Mouse (Mus musculus): ENCODE data around the gene Cul7. TPM values are rescaled to one million over a fixed set of nuclear protein-coding genes. Genes with fewer than 3 reads are reported as not detected.

Gene Cul7
- 5.6 TPM for total RNA-seq (2023)

GRCm38 (mm10) chr17:46650232-46651031, at the start of gene Cul7:
Gene Cul7 (plus strand): TSS chr17:46650337.

GRCm38 (mm10) chr17:46628791-46629684, 21.1 kb upstream of the Cul7 start, which contains the start of gene Ptk7:
Gene Ptk7 (minus strand): TSS chr17:46629504.

GRCm38 (mm10) chr17:46645561-46646321, 4.4 kb upstream of the Cul7 start, which contains the start of the genes Klc4 and Mrpl2:
Gene Klc4 (minus strand): TSS chr17:46646022.
Gene Mrpl2 (plus strand): TSS chr17:46646229.

GRCm38 (mm10) chr17:46673850-46674529, 23.9 kb downstream of the Cul7 start, which contains the start of gene Rrp36:
Gene Rrp36 (minus strand): TSS chr17:46674352.

GRCm38 (mm10) chr17:46678416-46678815, 28.3 kb downstream of the Cul7 start, which contains the start of gene Mea1:
Gene Mea1 (plus strand): TSS chr17:46678793.

GRCm38 (mm10) chr17:46680760-46681373, 30.7 kb downstream of the Cul7 start, which contains the start of gene Klhdc3:
Gene Klhdc3 (minus strand): TSS chr17:46680914.

GRCm38 (mm10) chr17:46704887-46705835, 55.0 kb downstream of the Cul7 start, which contains the start of gene Ppp2r5d:
Gene Ppp2r5d (minus strand): TSS chr17:46705111.

GRCm38 (mm10) chr17:46710959-46711597, 60.9 kb downstream of the Cul7 start, which contains the start of gene Pex6:
Gene Pex6 (plus strand): TSS chr17:46711463.

Other genes starting within 250 kb of the Cul7 start
- gene Crip3, start 221.4 kb upstream of the Cul7 start, total RNA-seq (2023): not detected
- not detected for gene Slc22a7, start 211.9 kb upstream of the Cul7 start, total RNA-seq (2023)
- 0.59 TPM for gene Ttbk1, start 162.7 kb upstream of the Cul7 start, total RNA-seq (2023)
- gene Dnph1, start 153.6 kb upstream of the Cul7 start, total RNA-seq (2023): 0.83 TPM
- 15.0 TPM for gene Cul9, start 103.9 kb upstream of the Cul7 start, total RNA-seq (2023)
- 84.8 TPM for gene Srf, start 94.2 kb upstream of the Cul7 start, total RNA-seq (2023)
- 0.21 TPM for gene Ptk7, start 20.8 kb upstream of the Cul7 start, total RNA-seq (2023)
- 14.8 TPM for gene Klc4, start 4.3 kb upstream of the Cul7 start, total RNA-seq (2023)
- gene Mrpl2, start 4.1 kb upstream of the Cul7 start, total RNA-seq (2023): 32.0 TPM
- 29.7 TPM for gene Rrp36, start 24.0 kb downstream of the Cul7 start, total RNA-seq (2023)
- gene Mea1, start 28.5 kb downstream of the Cul7 start, total RNA-seq (2023): 49.4 TPM
- gene Klhdc3, start 30.6 kb downstream of the Cul7 start, total RNA-seq (2023): 50.4 TPM
- gene Ppp2r5d, start 54.8 kb downstream of the Cul7 start, total RNA-seq (2023): 42.6 TPM
- gene Pex6, start 61.1 kb downstream of the Cul7 start, total RNA-seq (2023): 29.0 TPM
- gene Gnmt, start 78.8 kb downstream of the Cul7 start, total RNA-seq (2023): 2.0 TPM
- 52.2 TPM for gene Cnpy3, start 101.9 kb downstream of the Cul7 start, total RNA-seq (2023)
- gene Ptcra, start 113.4 kb downstream of the Cul7 start, total RNA-seq (2023): 0.77 TPM
- 16.3 TPM for gene 2310039H08Rik, start 122.3 kb downstream of the Cul7 start, total RNA-seq (2023)
- gene Rpl7l1, start 132.3 kb downstream of the Cul7 start, total RNA-seq (2023): 63.5 TPM
- gene Bicral, start 208.1 kb downstream of the Cul7 start, total RNA-seq (2023): 60.7 TPM
- 17.5 TPM for gene Tbcc, start 240.3 kb downstream of the Cul7 start, total RNA-seq (2023)

All from CD4-positive naive resting alpha-beta T cell, adult 57 days (primary cell).